Mouse (Mus musculus) embryonic facial prominence, embryonic 10.5 days (tissue): ENCODE results near the gene Olfr678. TPM values are rescaled to one million over a fixed set of nuclear protein-coding genes. Genes with fewer than 3 reads are reported as not detected.
"Not testable (repeated sequence)": the region's sequence is repeated elsewhere in the genome, so short reads cannot be mapped to it uniquely, and the experiment has no call there.

Source experiments
- DNase-seq: peaks from one replicate; pipeline ENCODE4 v3.0.0-alpha.2; 2017; ENCODE audit warnings: low spot score
- H3K27ac ChIP-seq: fragments of 300-500 bp; sonication (generic); replicated peaks from 2 replicates; pipeline ENCODE4 v1.5.1; 2016; ENCODE audit warnings: mild to moderate bottlenecking
- H3K27me3 ChIP-seq: fragments of 300-500 bp; sonication (generic); replicated peaks from 2 replicates; pipeline ENCODE4 v1.6.1; 2016; ENCODE audit warnings: low read depth, mild to moderate bottlenecking; ENCODE audit not compliant: poor library complexity, severe bottlenecking
- H3K36me3 ChIP-seq: fragments of 300-500 bp; sonication (generic); replicated peaks from 2 replicates; pipeline ENCODE4 v1.6.1; 2016; ENCODE audit warnings: mild to moderate bottlenecking, moderate library complexity
- H3K4me1 ChIP-seq: fragments of 300-500 bp; sonication (generic); 2 replicates; pipeline ENCODE4 v1.6.1; 2016
- H3K4me3 ChIP-seq: fragments of 300-500 bp; sonication (generic); 2 replicates; pipeline ENCODE4 v1.5.1; 2016; ENCODE audit warnings: mild to moderate bottlenecking, moderate library complexity
- H3K9me3 ChIP-seq: fragments of 300-500 bp; sonication (generic); 2 replicates; pipeline ENCODE4 v1.6.1; 2016; ENCODE audit warnings: mild to moderate bottlenecking
- WGBS: fragments of 180-500 bp; shearing (Covaris S2); methylation state at CpG from one replicate; pipeline ENCODE4 v1.1.7; 2016; 5-methylcytosine and 5-hydroxymethylcytosine counted together
- polyA plus RNA-seq: library from polyadenylated mRNA; unstranded; fragments of >200 nt; fragmentation: Nextera tagmentation; extraction: Ambion mirVana; gene quantifications from 2 replicates; pipeline ENCODE4 v1.2.1, GENCODE M21; 2016

Gene Olfr678
- not detected in 2 replicates for polyA plus RNA-seq

DNA sequence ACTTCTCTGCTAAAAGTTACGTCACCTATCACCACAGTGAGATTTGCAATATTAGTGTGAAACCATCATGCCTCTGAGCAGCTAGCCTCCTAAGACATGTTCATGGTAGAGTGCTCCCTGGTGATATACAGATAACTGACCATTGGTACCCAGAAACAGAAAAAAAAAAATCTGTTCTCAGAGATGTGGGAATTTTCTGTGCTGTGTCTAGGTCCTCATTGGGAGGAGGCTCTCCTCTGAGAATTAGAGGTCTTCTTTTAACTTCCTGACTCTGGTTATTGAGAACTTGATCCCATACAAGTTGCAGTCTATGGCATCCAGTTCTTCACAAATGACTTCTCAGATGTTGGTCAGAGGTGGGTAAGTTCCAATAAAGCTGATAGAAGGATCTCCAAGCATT lies at the start of gene Olfr678:
Olfr678 (plus strand) TSS at position 301 of the 400 bp plus-strand sequence.
- Histone ChIP-seq H3K27me3 (no peaks in the 10 kb centered on the region), H3K4me3 (no peak within 1 kb of the TSS), H3K36me3 (no peaks in the 10 kb centered on the region), H3K9me3 (no peaks in the 10 kb centered on the region; the same call in 1 of the 2 replicates), H3K4me1 (no peaks in the 10 kb centered on the region), H3K27ac (no peak within 1 kb of the TSS)
- WGBS: 97% methylated on average over 1 of the region's 1 CpGs
- no peak for DNase-seq

DNA sequence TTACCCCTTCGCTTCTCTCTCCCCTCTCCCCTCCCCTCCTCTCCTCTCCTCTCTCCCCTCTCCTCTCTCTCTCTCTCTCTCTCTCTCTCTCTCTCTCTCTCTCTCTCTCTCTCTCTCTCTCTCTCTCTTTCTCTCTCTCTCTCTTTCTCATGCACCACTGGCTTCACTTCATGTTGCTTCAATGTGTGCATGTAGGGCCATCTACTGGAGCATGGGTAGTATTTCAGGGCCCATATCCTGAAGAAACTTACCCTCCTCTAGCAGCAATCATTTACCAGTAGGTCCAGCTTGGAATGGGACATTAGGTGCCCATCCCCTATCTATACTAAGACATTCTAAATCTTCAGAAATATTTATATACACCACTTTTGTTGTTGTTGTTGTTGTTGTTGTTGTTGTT lies 41.7 kb upstream of the Olfr678 start:
- DNase-seq: no peak
- no peaks in the 10 kb centered on the region for H3K4me1 ChIP-seq
- H3K27me3 ChIP-seq: no peaks in the 10 kb centered on the region
- no peak overlapping the region for H3K4me3 ChIP-seq
- 71% methylated on average over 1 of the region's 1 CpGs for WGBS
- no peaks in the 10 kb centered on the region for H3K36me3 ChIP-seq
- H3K9me3 ChIP-seq: no peaks in the 10 kb centered on the region
- no peak overlapping the region for H3K27ac ChIP-seq

GRCm38 (mm10) chr7:105028360-105028759 lies 35.9 kb upstream of the Olfr678 start, which contains the start of gene Olfr675:
Gene Olfr675 (minus strand): TSS chr7:105028460.
- H3K4me1 ChIP-seq: no peaks in the 10 kb centered on the region
- H3K4me3 ChIP-seq: no peak within 1 kb of the TSS
- no peaks in the 10 kb centered on the region for H3K36me3 ChIP-seq
- no peaks in the 10 kb centered on the region for H3K27me3 ChIP-seq
- WGBS: 78% methylated on average over 1 of the region's 1 CpGs
- H3K27ac ChIP-seq: no peak within 1 kb of the TSS
- DNase-seq: no peak
- no peaks in the 10 kb centered on the region for H3K9me3 ChIP-seq

DNA sequence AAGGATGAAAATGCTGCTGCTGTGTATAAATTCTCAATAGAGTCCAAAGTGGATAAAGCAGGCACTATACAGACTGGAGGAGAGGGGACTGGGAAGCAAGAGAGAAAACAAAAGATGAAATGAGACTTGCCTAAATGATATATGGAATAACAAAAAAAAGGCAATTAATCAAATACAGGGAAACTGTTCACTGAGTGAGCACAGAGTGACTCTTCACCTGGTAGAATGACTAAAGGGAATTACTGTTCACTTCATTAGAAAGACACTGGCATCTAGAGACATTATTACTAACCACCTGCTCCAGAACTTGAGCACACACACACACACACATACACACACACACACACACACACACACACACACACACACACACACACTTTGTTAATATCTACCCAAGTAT lies 31.9 kb upstream of the Olfr678 start, which contains the start of gene Olfr676:
Olfr676 (plus strand) TSS at position 301 of the 400 bp plus-strand sequence.
- Histone ChIP-seq H3K27me3 (no peaks in the 10 kb centered on the region), H3K9me3 (no peaks in the 10 kb centered on the region), H3K36me3 (no peaks in the 10 kb centered on the region), H3K27ac (no peak within 1 kb of the TSS), H3K4me3 (no peak within 1 kb of the TSS), H3K4me1 (no peaks in the 10 kb centered on the region)
- DNase-seq: no peak

DNA sequence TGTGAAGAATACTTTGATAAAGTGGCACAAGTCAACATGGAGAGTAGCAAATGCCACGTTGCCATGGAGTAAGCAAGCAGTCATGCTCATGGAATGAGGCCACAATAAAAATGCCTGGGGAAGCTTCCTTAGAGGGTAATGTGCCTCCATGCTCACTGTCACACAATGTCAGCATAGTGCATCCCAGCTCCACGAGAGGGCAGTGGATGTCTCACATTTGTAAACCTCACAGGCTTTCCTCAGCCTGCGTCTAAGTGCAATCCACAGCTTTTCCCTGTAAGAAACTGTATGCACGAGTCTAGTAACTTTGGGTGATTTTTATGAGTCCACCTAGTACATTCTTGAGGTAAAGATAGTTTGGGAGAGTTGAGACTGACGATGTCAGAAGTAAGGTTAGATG lies 30.4 kb upstream of the Olfr678 start:
- H3K4me1 ChIP-seq, H3K27me3 ChIP-seq, H3K27ac ChIP-seq, H3K9me3 ChIP-seq, H3K4me3 ChIP-seq, DNase-seq, H3K36me3 ChIP-seq: not testable (repeated sequence)
- WGBS: 67% methylated on average over 5 of the region's 5 CpGs

DNA sequence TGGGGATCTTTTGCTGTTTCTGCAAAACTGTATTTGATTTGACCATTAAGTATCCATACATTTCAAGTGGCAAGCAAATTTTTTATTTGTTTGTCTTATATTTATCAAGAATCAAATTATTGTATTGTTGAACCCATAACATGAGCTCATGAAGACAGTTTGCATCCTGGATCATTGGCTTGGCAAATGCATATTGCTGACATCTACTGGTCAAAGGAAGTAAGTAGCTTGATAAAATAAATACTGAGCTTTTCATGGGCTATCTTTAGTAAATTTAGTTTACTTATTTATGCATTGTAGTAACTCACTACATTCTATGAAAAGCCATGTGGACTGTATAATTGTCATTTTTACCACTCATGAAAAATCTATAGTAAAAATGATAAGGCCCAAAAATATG lies 5.3 kb upstream of the Olfr678 start:
- Histone ChIP-seq H3K4me1 (no peaks in the 10 kb centered on the region), H3K27ac (no peak overlapping the region), H3K27me3 (no peaks in the 10 kb centered on the region), H3K36me3 (no peaks in the 10 kb centered on the region), H3K4me3 (no peak overlapping the region), H3K9me3 (no peaks in the 10 kb centered on the region; the same call in 1 of the 2 replicates)
- no peak for DNase-seq

DNA sequence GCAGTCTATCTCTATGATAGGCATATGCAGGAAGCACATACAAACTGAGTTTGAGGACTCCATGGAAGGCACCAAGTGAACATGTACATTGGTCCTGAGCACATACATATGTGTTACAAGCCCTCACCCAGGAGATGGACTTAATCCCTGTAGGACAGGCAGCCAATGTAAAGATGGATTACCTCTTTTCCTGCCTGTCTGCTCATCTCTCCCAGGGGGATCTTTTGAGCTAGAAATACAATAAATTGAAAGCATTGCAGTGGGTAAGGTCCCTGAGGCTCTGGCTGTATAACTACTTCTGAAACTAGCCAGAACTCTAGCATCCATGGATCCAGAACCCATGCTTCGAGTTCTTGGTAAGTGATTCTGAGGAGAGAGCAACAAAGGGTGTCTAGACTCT lies 16.6 kb downstream of the Olfr678 start, which contains the start of gene Olfr679:
Olfr679 (plus strand) TSS at position 301 of the 400 bp plus-strand sequence.
- Histone ChIP-seq H3K36me3 (no peaks in the 10 kb centered on the region), H3K27ac (no peak within 1 kb of the TSS), H3K27me3 (no peaks in the 10 kb centered on the region), H3K9me3 (no peaks in the 10 kb centered on the region), H3K4me1 (no peaks in the 10 kb centered on the region), H3K4me3 (no peak within 1 kb of the TSS)
- WGBS: 52% methylated on average over 1 of the region's 1 CpGs
- no peak for DNase-seq

GRCm38 (mm10) chr7:105092717-105093116 lies 28.4 kb downstream of the Olfr678 start, which contains the start of gene Olfr680-ps1:
Gene Olfr680-ps1 (minus strand): TSS chr7:105092817.
- not testable (repeated sequence) for H3K36me3 ChIP-seq, H3K27me3 ChIP-seq, H3K27ac ChIP-seq, DNase-seq, H3K4me3 ChIP-seq, H3K9me3 ChIP-seq, H3K4me1 ChIP-seq

GRCm38 (mm10) chr7:105116536-105116935 lies 52.3 kb downstream of the Olfr678 start, which contains the start of gene Olfr681:
Gene Olfr681 (plus strand): TSS chr7:105116836.
- H3K36me3 ChIP-seq: no peaks in the 10 kb centered on the region
- H3K27me3 ChIP-seq: no peaks in the 10 kb centered on the region
- no peak within 1 kb of the TSS for H3K27ac ChIP-seq
- H3K9me3 ChIP-seq: no peaks in the 10 kb centered on the region
- DNase-seq: no peak
- H3K4me1 ChIP-seq: no peaks in the 10 kb centered on the region
- H3K4me3 ChIP-seq: no peak within 1 kb of the TSS

Other genes with a start within 250 kb of the Olfr678 start
- not detected in 2 replicates for gene Usp17lb, start 221.9 kb upstream of the Olfr678 start, polyA plus RNA-seq
- gene Usp17la, start 207.5 kb upstream of the Olfr678 start, polyA plus RNA-seq: not detected in 2 replicates
- gene Olfr665, start 186.4 kb upstream of the Olfr678 start, polyA plus RNA-seq: not detected in 2 replicates
- gene Olfr666, start 168.5 kb upstream of the Olfr678 start, polyA plus RNA-seq: not detected in 2 replicates
- gene Olfr667, start 143.0 kb upstream of the Olfr678 start, polyA plus RNA-seq: not detected in 2 replicates
- not detected in 2 replicates for gene Olfr668, start 136.4 kb upstream of the Olfr678 start, polyA plus RNA-seq
- gene Olfr669, start 130.2 kb upstream of the Olfr678 start, polyA plus RNA-seq: not detected in 2 replicates
- not detected in 2 replicates for gene Olfr670, start 101.9 kb upstream of the Olfr678 start, polyA plus RNA-seq
- gene Olfr671, start 85.3 kb upstream of the Olfr678 start, polyA plus RNA-seq: not detected in 2 replicates
- not detected in 2 replicates for gene Olfr672, start 62.4 kb upstream of the Olfr678 start, polyA plus RNA-seq
- gene Olfr675, start 36.0 kb upstream of the Olfr678 start, polyA plus RNA-seq: not detected in 2 replicates
- gene Olfr676, start 31.8 kb upstream of the Olfr678 start, polyA plus RNA-seq: not detected in 2 replicates
- not detected in 2 replicates for gene Olfr677, start 13.1 kb upstream of the Olfr678 start, polyA plus RNA-seq
- 0.05 TPM in 1 of 2 replicates, not detected in the other for gene Olfr679, start 16.7 kb downstream of the Olfr678 start, polyA plus RNA-seq
- gene Olfr680-ps1, start 28.3 kb downstream of the Olfr678 start, polyA plus RNA-seq: not detected in 2 replicates
- gene Olfr681, start 52.4 kb downstream of the Olfr678 start, polyA plus RNA-seq: not detected in 2 replicates
- not detected in 2 replicates for gene Olfr683, start 82.5 kb downstream of the Olfr678 start, polyA plus RNA-seq
- not detected in 2 replicates for gene Olfr684, start 99.2 kb downstream of the Olfr678 start, polyA plus RNA-seq
- gene Olfr685, start 121.5 kb downstream of the Olfr678 start, polyA plus RNA-seq: not detected in 2 replicates
- gene Olfr686, start 143.0 kb downstream of the Olfr678 start, polyA plus RNA-seq: not detected in 2 replicates
- gene Olfr688, start 223.6 kb downstream of the Olfr678 start, polyA plus RNA-seq: not detected in 2 replicates
- gene Olfr689, start 246.7 kb downstream of the Olfr678 start, polyA plus RNA-seq: not detected in 2 replicates